7 mouse cellular contexts compared by ENCODE assay signal in the genomic region with DNA sequence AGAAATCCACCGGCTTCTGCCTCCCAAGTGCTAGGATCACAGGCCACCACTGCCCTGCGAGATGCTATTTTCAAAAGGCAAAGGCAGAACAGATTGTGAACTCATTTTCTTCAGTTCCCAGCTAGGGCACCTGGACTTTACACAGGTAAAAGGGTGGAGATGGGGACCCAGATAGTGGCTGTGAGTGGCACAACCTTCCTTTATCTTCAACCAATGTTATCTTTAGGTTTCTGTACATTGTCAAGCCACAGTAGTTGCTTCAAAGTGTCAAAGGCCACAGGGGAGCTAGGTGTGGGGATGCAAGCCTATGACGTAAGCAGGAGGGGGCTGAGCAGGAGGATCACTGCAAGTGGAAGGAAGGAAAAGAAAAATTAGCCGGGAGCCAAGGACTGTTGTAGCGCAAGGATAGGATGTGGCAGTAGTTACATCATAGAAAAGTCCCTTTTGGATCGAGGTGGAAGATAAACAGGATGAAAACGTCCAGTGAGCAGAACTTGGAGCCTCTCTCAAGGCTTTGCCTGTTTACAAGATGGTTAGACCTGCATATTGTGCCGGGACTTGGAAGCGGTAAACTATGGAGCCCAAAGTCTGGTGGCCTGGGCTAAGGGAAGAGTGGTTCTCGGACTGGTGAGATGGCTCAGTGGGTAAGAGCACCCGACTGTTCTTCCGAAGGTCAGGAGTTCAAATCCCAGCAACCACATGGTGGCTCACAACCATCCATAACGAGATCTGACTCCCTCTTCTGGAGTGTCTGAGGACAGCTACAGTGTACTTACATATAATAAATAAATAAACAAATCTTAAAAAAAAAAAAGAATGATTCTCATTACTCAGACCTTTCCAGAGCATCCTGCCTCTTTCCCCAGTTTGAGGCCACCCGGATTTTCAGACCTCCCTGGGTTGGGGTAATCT. TPM values are rescaled to one million over a fixed set of nuclear protein-coding genes. Genes with fewer than 3 reads are reported as not detected.
DNase-seq lines count a peak whose midpoint lies in the region; ATAC-seq and TF ChIP-seq lines count a peak whose summit lies in the region.

No protein-coding gene starts in this region.

- H3K4me1 ChIP-seq in lung, embryonic 16.5 days (replicated peaks; ENCODE audit: control insufficient read depth, insufficient read depth, low read length): peaks cover 16% of the 10 kb centered on the region
- peaks cover 27% of the 10 kb centered on the region for H3K4me1 ChIP-seq in embryonic facial prominence, embryonic 12.5 days
- peaks cover 18% of the 10 kb centered on the region for H3K4me1 ChIP-seq in limb, embryonic 11.5 days (ENCODE audit: control insufficient read depth, insufficient read depth, low read length)
- H3K4me1 ChIP-seq in small intestine, adult 2 months (ENCODE audit: control insufficient read depth, insufficient read depth, insufficient read length, low read length): peaks cover 15% of the 10 kb centered on the region

- H3K36me3 ChIP-seq in lung, embryonic 16.5 days (ENCODE audit: control insufficient read depth, insufficient read depth, low read length): peaks cover 10% of the 10 kb centered on the region; the same call in 1 of the 2 replicates
- peaks cover 19% of the 10 kb centered on the region for H3K36me3 ChIP-seq in embryonic facial prominence, embryonic 12.5 days
- H3K36me3 ChIP-seq in limb, embryonic 11.5 days (ENCODE audit: control insufficient read depth, insufficient read depth, low read length): peaks cover 6% of the 10 kb centered on the region; the same call in 1 of the 2 replicates
- peaks cover 11% of the 10 kb centered on the region for H3K36me3 ChIP-seq in small intestine, adult 2 months (ENCODE audit: control insufficient read depth, insufficient read depth, low read length)

- peak overlapping the region; percentile 55 for H3K9ac ChIP-seq in lung, embryonic 16.5 days (ENCODE audit: low read length)
- peak overlapping the region; percentile 19; the same call in 1 of the 2 replicates for H3K9ac ChIP-seq in embryonic facial prominence, embryonic 12.5 days
- H3K9ac ChIP-seq in limb, embryonic 11.5 days (ENCODE audit: low read length): peak overlapping the region; percentile 50; the same call in 1 of the 2 replicates

- H3K27me3 ChIP-seq in lung, embryonic 16.5 days (ENCODE audit: control insufficient read depth, insufficient read depth, low read depth, low read length): no peaks in the 10 kb centered on the region
- no peaks in the 10 kb centered on the region for H3K27me3 ChIP-seq in embryonic facial prominence, embryonic 12.5 days
- H3K27me3 ChIP-seq in limb, embryonic 11.5 days (ENCODE audit: control insufficient read depth, insufficient read depth, low read length): peaks cover 3% of the 10 kb centered on the region; the same call in 1 of the 2 replicates
- no peaks in the 10 kb centered on the region for H3K27me3 ChIP-seq in small intestine, adult 2 months (ENCODE audit: control insufficient read depth, insufficient read depth, low read length)

- peak overlapping the region; percentile 79 for H3K27ac ChIP-seq in lung, embryonic 16.5 days (ENCODE audit: low read length)
- H3K27ac ChIP-seq in embryonic facial prominence, embryonic 12.5 days: peak overlapping the region; percentile 96
- H3K27ac ChIP-seq in limb, embryonic 11.5 days (replicated peaks; ENCODE audit: low read depth, low read length): peak overlapping the region; percentile 45; the same call in 1 of the 2 replicates
- H3K27ac ChIP-seq in small intestine, adult 2 months (ENCODE audit: insufficient read depth, low read depth, low read length): peak overlapping the region; percentile 98

- TF ChIP-seq CTCF in small intestine, adult 2 months (IDR thresholded peaks at IDR 0.05; ENCODE audit: extremely low read depth, insufficient read length, insufficient replicate concordance, low read depth, low read length): no peak

- TF ChIP-seq POLR2A in small intestine, adult 2 months (IDR thresholded peaks at IDR 0.05; ENCODE audit: low read depth, low read length): no peak

- no peaks in the 10 kb centered on the region for H3K9me3 ChIP-seq in lung, embryonic 16.5 days (ENCODE audit: control insufficient read depth, low read length)
- H3K9me3 ChIP-seq in embryonic facial prominence, embryonic 12.5 days: no peaks in the 10 kb centered on the region
- H3K9me3 ChIP-seq in limb, embryonic 11.5 days (ENCODE audit: control insufficient read depth, low read length): peaks cover 3% of the 10 kb centered on the region

- intact Hi-C loops in gastrocnemius, postnatal 36 days (cut with DNase I): no loop called here

- ATAC-seq in lung, embryonic 16.5 days (ENCODE audit: low read depth): no peak; the same call in 1 of the 2 replicates
- no peak for ATAC-seq in embryonic facial prominence, embryonic 12.5 days (ENCODE audit: insufficient number of reproducible peaks, insufficient read depth, low FRiP score, low TSS enrichment)
- ATAC-seq in limb, embryonic 11.5 days (ENCODE audit: insufficient number of reproducible peaks, low FRiP score, low TSS enrichment, low read depth): no peak; the same call in none of the 2 replicates

- peak overlapping the region; percentile 99 for H3K4me2 ChIP-seq in lung, embryonic 16.5 days (ENCODE audit: low read depth, low read length)
- peak overlapping the region; percentile 93 for H3K4me2 ChIP-seq in embryonic facial prominence, embryonic 12.5 days (replicated peaks)
- peak overlapping the region; percentile 99 for H3K4me2 ChIP-seq in limb, embryonic 11.5 days (ENCODE audit: low read depth, severe bottlenecking)

- no peak for DNase-seq in lung, postnatal 4 days
- peak; percentile 43 for DNase-seq in limb, embryonic 11.5 days (ENCODE audit: low spot score)
- DNase-seq in gastrocnemius, postnatal 36 days: no peak
- DNase-seq in left cerebral cortex, adult 18-20 months (ENCODE audit: low spot score in 2 of 2): no peak

- WGBS in lung, embryonic 16.5 days: 18% methylated on average over 13 of the region's 14 CpGs
- 30% methylated on average over 14 of the region's 14 CpGs for WGBS in embryonic facial prominence, embryonic 12.5 days
- 33% methylated on average over 13 of the region's 14 CpGs for WGBS in limb, embryonic 11.5 days
- 13% methylated on average over 14 of the region's 14 CpGs for WGBS in small intestine, adult 2 months

- H3K4me3 ChIP-seq in lung, embryonic 16.5 days (ENCODE audit: low read length): peak overlapping the region; percentile 84
- peak overlapping the region; percentile 82 for H3K4me3 ChIP-seq in embryonic facial prominence, embryonic 12.5 days
- H3K4me3 ChIP-seq in limb, embryonic 11.5 days (ENCODE audit: low read depth, low read length): peak overlapping the region; percentile 72
- H3K4me3 ChIP-seq in small intestine, adult 2 months (ENCODE audit: low read depth, low read length): peak overlapping the region; percentile 86

RNA-seq across cellular contexts. Expression of a gene that starts 2.2 kb away (rescaled TPM):
- polyA plus RNA-seq in lung, embryonic 16.5 days (2015; fragmentation: Nextera tagmentation; extraction: Ambion mirVana): 80.1 and 86.2 TPM in 2 replicates
- polyA plus RNA-seq in embryonic facial prominence, embryonic 12.5 days (2016; fragmentation: Nextera tagmentation; extraction: Ambion mirVana): 174 and 193 TPM in 2 replicates
- polyA plus RNA-seq in limb, embryonic 11.5 days (2014; fragmentation: Nextera tagmentation; extraction: Ambion mirVana): 137 and 142 TPM in 2 replicates
- polyA plus RNA-seq in small intestine, adult 2 months (2012; rRNA removed): 129 and 424 TPM in 2 replicates
- 10 to 100 TPM; 40.6 to 50.2 TPM for total RNA-seq in gastrocnemius, postnatal 36 days (2021)
- 10 to 100 TPM; 85.0 to 94.3 TPM for total RNA-seq in left cerebral cortex, adult 18-20 months (2021)

RNA-seq across cellular contexts. Expression of a gene that starts 2.3 kb away (rescaled TPM):
- 25.4 and 27.9 TPM in 2 replicates for polyA plus RNA-seq in lung, embryonic 16.5 days (2015; fragmentation: Nextera tagmentation; extraction: Ambion mirVana)
- 6.4 and 8.0 TPM in 2 replicates for polyA plus RNA-seq in embryonic facial prominence, embryonic 12.5 days (2016; fragmentation: Nextera tagmentation; extraction: Ambion mirVana)
- polyA plus RNA-seq in limb, embryonic 11.5 days (2014; fragmentation: Nextera tagmentation; extraction: Ambion mirVana): 6.5 and 8.7 TPM in 2 replicates
- 87.8 and 224 TPM in 2 replicates for polyA plus RNA-seq in small intestine, adult 2 months (2012; rRNA removed)
- total RNA-seq in gastrocnemius, postnatal 36 days (2021): 1 to 10 TPM; 2.5 to 3.0 TPM
- 1 to 10 TPM; 1.9 to 2.8 TPM for total RNA-seq in left cerebral cortex, adult 18-20 months (2021)

RNA-seq across cellular contexts. Expression of a gene that starts 21.4 kb away (rescaled TPM):
- 4.5 and 6.8 TPM in 2 replicates for polyA plus RNA-seq in lung, embryonic 16.5 days (2015; fragmentation: Nextera tagmentation; extraction: Ambion mirVana)
- polyA plus RNA-seq in embryonic facial prominence, embryonic 12.5 days (2016; fragmentation: Nextera tagmentation; extraction: Ambion mirVana): 52.0 and 54.7 TPM in 2 replicates
- polyA plus RNA-seq in limb, embryonic 11.5 days (2014; fragmentation: Nextera tagmentation; extraction: Ambion mirVana): 34.9 and 39.8 TPM in 2 replicates
- polyA plus RNA-seq in small intestine, adult 2 months (2012; rRNA removed): 0.83 and 3.2 TPM in 2 replicates
- not detected for total RNA-seq in gastrocnemius, postnatal 36 days (2021)
- 10 to 100 TPM; 81.3 to 86.5 TPM for total RNA-seq in left cerebral cortex, adult 18-20 months (2021)

RNA-seq across cellular contexts. Expression of a gene that starts 28.7 kb away (rescaled TPM):
- 158 and 166 TPM in 2 replicates for polyA plus RNA-seq in lung, embryonic 16.5 days (2015; fragmentation: Nextera tagmentation; extraction: Ambion mirVana)
- polyA plus RNA-seq in embryonic facial prominence, embryonic 12.5 days (2016; fragmentation: Nextera tagmentation; extraction: Ambion mirVana): 173 and 175 TPM in 2 replicates
- 151 and 154 TPM in 2 replicates for polyA plus RNA-seq in limb, embryonic 11.5 days (2014; fragmentation: Nextera tagmentation; extraction: Ambion mirVana)
- polyA plus RNA-seq in small intestine, adult 2 months (2012; rRNA removed): 41.8 and 78.2 TPM in 2 replicates
- 10 to 100 TPM in 1 of 2 experiments, 1 to 10 TPM in 1; 9.9 to 10.6 TPM for total RNA-seq in gastrocnemius, postnatal 36 days (2021)
- 10 to 100 TPM; 36.4 to 39.3 TPM for total RNA-seq in left cerebral cortex, adult 18-20 months (2021)

RNA-seq across cellular contexts. Expression of a gene that starts 32.5 kb away (rescaled TPM):
- 23.8 and 24.0 TPM in 2 replicates for polyA plus RNA-seq in lung, embryonic 16.5 days (2015; fragmentation: Nextera tagmentation; extraction: Ambion mirVana)
- polyA plus RNA-seq in embryonic facial prominence, embryonic 12.5 days (2016; fragmentation: Nextera tagmentation; extraction: Ambion mirVana): 44.5 and 45.8 TPM in 2 replicates
- polyA plus RNA-seq in limb, embryonic 11.5 days (2014; fragmentation: Nextera tagmentation; extraction: Ambion mirVana): 32.7 and 37.4 TPM in 2 replicates
- polyA plus RNA-seq in small intestine, adult 2 months (2012; rRNA removed): 1.9 and 4.1 TPM in 2 replicates
- 1 to 10 TPM; 1.3 to 1.4 TPM for total RNA-seq in gastrocnemius, postnatal 36 days (2021)
- total RNA-seq in left cerebral cortex, adult 18-20 months (2021): 1 to 10 TPM; 1.9 to 2.7 TPM

Comparison
In these comparisons a context has a peak if more than half of its experiments do, and no peak if none do; other contexts are left out.
1. H3K27ac ChIP-seq: peak in every context shown above with its lines; median percentile 98 in small intestine, adult 2 months; 96 in embryonic facial prominence, embryonic 12.5 days; 79 in lung, embryonic 16.5 days; 45 in limb, embryonic 11.5 days.